Mouse (Mus musculus) limb, embryonic 14.5 days (tissue): ENCODE measurements around the gene Chgb. TPM values are rescaled to one million over a fixed set of nuclear protein-coding genes. Genes with fewer than 3 reads are reported as not detected.

Experiments
- ATAC-seq: fragments of 200-750 bp; cut with Nextera tagmentation; 2 replicates; pipeline ENCODE4 v1.8.0; 2017; ENCODE audit warnings: low read depth, moderate number of reproducible peaks, moderate TSS enrichment; ENCODE audit not compliant: low FRiP score
- DNase-seq: peaks from one replicate; pipeline ENCODE4 v3.0.0-alpha.2; 2015; ENCODE audit warnings: low spot score
- H3K27ac ChIP-seq: fragments of 300-500 bp; sonication (generic); replicated peaks from 2 replicates; pipeline ENCODE4 v1.5.1; 2014; ENCODE audit warnings: low read depth, mild to moderate bottlenecking, low read length, moderate library complexity, mixed read lengths
- H3K27me3 ChIP-seq: fragments of 300-500 bp; sonication (generic); 2 replicates; pipeline ENCODE4 v1.6.1; 2014; ENCODE audit warnings: low read length, mixed read lengths; ENCODE audit not compliant: control insufficient read depth, insufficient read depth
- H3K36me3 ChIP-seq: fragments of 300-500 bp; sonication (generic); 2 replicates; pipeline ENCODE4 v1.6.1; 2014; ENCODE audit warnings: mild to moderate bottlenecking, low read length, moderate library complexity, mixed read lengths; ENCODE audit not compliant: control insufficient read depth, insufficient read depth
- H3K4me1 ChIP-seq: fragments of 300-500 bp; sonication (generic); 2 replicates; pipeline ENCODE4 v1.6.1; 2014; ENCODE audit warnings: antibody characterized with exemption, low read length, mixed read lengths; ENCODE audit not compliant: control insufficient read depth, insufficient read depth
- H3K4me2 ChIP-seq: fragments of 300-500 bp; sonication (generic); replicated peaks from 2 replicates; pipeline ENCODE4 v1.6.1; 2014; ENCODE audit warnings: low read depth, mild to moderate bottlenecking, low read length, moderate library complexity; ENCODE audit not compliant: severe bottlenecking
- H3K4me3 ChIP-seq: fragments of 300-500 bp; sonication (generic); replicated peaks from 2 replicates; pipeline ENCODE4 v1.5.1; 2014; ENCODE audit warnings: low read length
- H3K9ac ChIP-seq: fragments of 300-500 bp; sonication (generic); 2 replicates; pipeline ENCODE4 v1.6.1; 2014; ENCODE audit warnings: mild to moderate bottlenecking, low read depth, low read length, moderate library complexity; ENCODE audit not compliant: severe bottlenecking
- H3K9me3 ChIP-seq: fragments of 300-500 bp; sonication (generic); 2 replicates; pipeline ENCODE4 v1.6.1; 2016; ENCODE audit warnings: low read length; ENCODE audit not compliant: control insufficient read depth
- POLR2A ChIP-seq: fragments of 200-500 bp; IDR thresholded peaks from 2 replicates; pipeline ENCODE4 v1.8.0; 2012; ENCODE audit warnings: inconsistent platforms, mild to moderate bottlenecking, moderate library complexity, borderline replicate concordance; ENCODE audit not compliant: insufficient read depth, insufficient read length; ENCODE audit errors: extremely low read depth
- WGBS: fragments of 180-500 bp; shearing (Covaris S2); extraction: QIAGEN DNeasy Blood & Tissue Kit; methylation state at CpG from one replicate; pipeline ENCODE4 v1.1.7; 2014; 5-methylcytosine and 5-hydroxymethylcytosine counted together
- polyA plus RNA-seq, 2 experiments: library from polyadenylated mRNA; depleted of rRNA in 1 of 2; stranded (reverse) in 1 of 2; unstranded in 1 of 2; fragments of >200 nt; fragmentation: Nextera tagmentation in 1 of 2; extraction: Ambion mirVana in 1 of 2; gene quantifications; 2 replicates each; pipeline versions ENCODE4 v1.2.1 to v1.2.3; 2012 to 2014

The Chgb gene
- polyA plus RNA-seq, 2 experiments: 0.11 to 0.35 TPM

- DNase-seq (no peak), ATAC-seq (no peak)
- TF ChIP-seq POLR2A: no peak
- H3K27me3 ChIP-seq: no peaks in the 10 kb centered on the region
- H3K27ac ChIP-seq: no peak overlapping the region
- no peaks in the 10 kb centered on the region for H3K36me3 ChIP-seq
- H3K4me1 ChIP-seq: no peaks in the 10 kb centered on the region
- no peak overlapping the region for H3K4me2 ChIP-seq
- no peak overlapping the region for H3K4me3 ChIP-seq
- H3K9me3 ChIP-seq: no peaks in the 10 kb centered on the region
- no peak overlapping the region for H3K9ac ChIP-seq
- WGBS: 85% methylated on average over 7 of the region's 7 CpGs
Observed at GRCm38 (mm10) chr2:132794204-132794586, 13.1 kb downstream of the Chgb start.

GRCm38 (mm10) chr2:132802976-132803375 lies 21.9 kb downstream of the Chgb start:
- Histone ChIP-seq H3K4me1 (no peaks in the 10 kb centered on the region), H3K4me3 (no peak overlapping the region), H3K27me3 (no peaks in the 10 kb centered on the region), H3K4me2 (no peak overlapping the region), H3K9me3 (no peaks in the 10 kb centered on the region), H3K36me3 (peaks cover 50% of the 10 kb centered on the region), H3K9ac (no peak overlapping the region), H3K27ac (no peak overlapping the region)
- WGBS: 90% methylated on average over 2 of the region's 2 CpGs
- no peak for TF ChIP-seq POLR2A
- ATAC-seq (no peak), DNase-seq (no peak)

GRCm38 (mm10) chr2:132815608-132816314 lies 34.7 kb downstream of the Chgb start, which contains the start of the genes Trmt6 and Mcm8:
Gene Trmt6, minus strand, starts transcription at chr2:132816055.
Gene Mcm8, plus strand, starts transcription at chr2:132816141.
- no peak for TF ChIP-seq POLR2A
- no peaks in the 10 kb centered on the region for H3K27me3 ChIP-seq
- H3K4me1 ChIP-seq: peaks cover 5% of the 10 kb centered on the region
- WGBS: under 1% methylated on average over 53 of the region's 59 CpGs
- ATAC-seq (peak; percentile 100), DNase-seq (peak; percentile 97)
- peaks cover 14% of the 10 kb centered on the region for H3K36me3 ChIP-seq
- peak within 1 kb of the TSS; percentile 77 for H3K4me3 ChIP-seq
- H3K27ac ChIP-seq: peak within 1 kb of the TSS; percentile 64
- peak within 1 kb of the TSS; percentile 80 for H3K4me2 ChIP-seq
- H3K9me3 ChIP-seq: no peaks in the 10 kb centered on the region
- H3K9ac ChIP-seq: peak within 1 kb of the TSS; percentile 79

GRCm38 (mm10) chr2:132841071-132841470 lies 60.0 kb downstream of the Chgb start:
- no peak for TF ChIP-seq POLR2A
- H3K4me1 ChIP-seq: no peaks in the 10 kb centered on the region
- no peak overlapping the region for H3K4me3 ChIP-seq
- H3K9ac ChIP-seq: no peak overlapping the region
- 89% methylated on average over 4 of the region's 4 CpGs for WGBS
- no peaks in the 10 kb centered on the region for H3K27me3 ChIP-seq
- DNase-seq (no peak), ATAC-seq (no peak)
- no peak overlapping the region for H3K4me2 ChIP-seq
- H3K27ac ChIP-seq: no peak overlapping the region
- H3K9me3 ChIP-seq: no peaks in the 10 kb centered on the region
- peaks cover 13% of the 10 kb centered on the region for H3K36me3 ChIP-seq

Other genes with a start within 250 kb of the Chgb start
- gene Gpcpd1, start 193.5 kb upstream of the Chgb start, polyA plus RNA-seq (2012; rRNA removed): 32.5 and 34.6 TPM in 2 replicates
- gene Gpcpd1, start 193.5 kb upstream of the Chgb start, polyA plus RNA-seq (2014; fragmentation: Nextera tagmentation; extraction: Ambion mirVana): 41.7 and 43.4 TPM in 2 replicates
- gene Shld1, start 94.3 kb upstream of the Chgb start, polyA plus RNA-seq (2012; rRNA removed): 16.3 and 17.4 TPM in 2 replicates
- 20.1 and 20.5 TPM in 2 replicates for gene Shld1, start 94.3 kb upstream of the Chgb start, polyA plus RNA-seq (2014; fragmentation: Nextera tagmentation; extraction: Ambion mirVana)
- 17.3 and 22.1 TPM in 2 replicates for gene Trmt6, start 34.8 kb downstream of the Chgb start, polyA plus RNA-seq (2012; rRNA removed)
- 27.7 and 29.1 TPM in 2 replicates for gene Trmt6, start 34.8 kb downstream of the Chgb start, polyA plus RNA-seq (2014; fragmentation: Nextera tagmentation; extraction: Ambion mirVana)
- gene Mcm8, start 34.9 kb downstream of the Chgb start, polyA plus RNA-seq (2012; rRNA removed): 8.7 and 9.6 TPM in 2 replicates
- gene Mcm8, start 34.9 kb downstream of the Chgb start, polyA plus RNA-seq (2014; fragmentation: Nextera tagmentation; extraction: Ambion mirVana): 9.1 and 13.8 TPM in 2 replicates
- 33.5 and 40.0 TPM in 2 replicates for gene Crls1, start 65.4 kb downstream of the Chgb start, polyA plus RNA-seq (2012; rRNA removed)
- 33.9 and 35.5 TPM in 2 replicates for gene Crls1, start 65.4 kb downstream of the Chgb start, polyA plus RNA-seq (2014; fragmentation: Nextera tagmentation; extraction: Ambion mirVana)
- gene Lrrn4, start 99.6 kb downstream of the Chgb start, polyA plus RNA-seq (2012; rRNA removed): 0.31 and 0.36 TPM in 2 replicates
- gene Lrrn4, start 99.6 kb downstream of the Chgb start, polyA plus RNA-seq (2014; fragmentation: Nextera tagmentation; extraction: Ambion mirVana): 0.32 and 0.51 TPM in 2 replicates
- gene Fermt1, start 164.6 kb downstream of the Chgb start, polyA plus RNA-seq (2012; rRNA removed): 2.9 and 3.9 TPM in 2 replicates
- 16.2 and 19.5 TPM in 2 replicates for gene Fermt1, start 164.6 kb downstream of the Chgb start, polyA plus RNA-seq (2014; fragmentation: Nextera tagmentation; extraction: Ambion mirVana)